Mouse (Mus musculus) gastrocnemius, postnatal 4 days (tissue): Measurements from ENCODE around the gene Vps16. TPM values are rescaled to one million over a fixed set of nuclear protein-coding genes. Genes with fewer than 3 reads are reported as not detected.
A peak's percentile ranks its signal among the peaks of the same experiment; 100 is the strongest.

ENCODE experiments used
- DNase-seq, 2 experiments: peaks; one replicate each; pipeline ENCODE4 v3.0.0; 2021 to 2022; ENCODE audit warnings: low spot score in 2 of 2, mixed read lengths in 2 of 2
- total RNA-seq, 2 experiments: library from RNA; stranded (reverse); gene quantifications; 2 replicates each; pipeline ENCODE4 v1.2.3; 2021

Vps16 gene
- total RNA-seq, 2 experiments from 2014 or later: 37.3 to 44.6 TPM

GRCm38 (mm10) chr2:130457871-130458270 lies 33.7 kb downstream of the Vps16 start:
- DNase-seq: no peak

- no peak for DNase-seq
These were observed 35.4 kb downstream of the Vps16 start for GRCm38 (mm10) chr2:130459576-130459975.

- no peak for DNase-seq
These were observed 37.3 kb downstream of the Vps16 start for GRCm38 (mm10) chr2:130461287-130462071.

- DNase-seq: no peak
These were observed 42.3 kb downstream of the Vps16 start for GRCm38 (mm10) chr2:130466438-130466837.

GRCm38 (mm10) chr2:130469366-130469765 lies 45.2 kb downstream of the Vps16 start:
- DNase-seq: no peak

GRCm38 (mm10) chr2:130469935-130470334 lies 45.8 kb downstream of the Vps16 start:
- DNase-seq: no peak

- no peak for DNase-seq
These were observed 48.9 kb downstream of the Vps16 start for GRCm38 (mm10) chr2:130472908-130473510.

GRCm38 (mm10) chr2:130475764-130476163 lies 51.6 kb downstream of the Vps16 start:
- DNase-seq: no peak

- DNase-seq: no peak
These were observed 52.6 kb downstream of the Vps16 start for GRCm38 (mm10) chr2:130476666-130477297.

- no peak for DNase-seq
These were observed 58.0 kb downstream of the Vps16 start for GRCm38 (mm10) chr2:130482177-130482576.

GRCm38 (mm10) chr2:130482700-130483099 lies 58.6 kb downstream of the Vps16 start:
- DNase-seq: no peak

GRCm38 (mm10) chr2:130484206-130484605 lies 60.1 kb downstream of the Vps16 start:
- no peak for DNase-seq

GRCm38 (mm10) chr2:130488002-130488401 lies 63.9 kb downstream of the Vps16 start:
- no peak for DNase-seq

GRCm38 (mm10) chr2:130488600-130488999 lies 64.5 kb downstream of the Vps16 start:
- DNase-seq: no peak

GRCm38 (mm10) chr2:130491162-130491561 lies 67.0 kb downstream of the Vps16 start:
- no peak for DNase-seq

GRCm38 (mm10) chr2:130491587-130491986 lies 67.4 kb downstream of the Vps16 start:
- peak in 1 of 2 experiments; percentile 27 for DNase-seq

Other genes starting within 250 kb of the Vps16 start
- 100 to 1,000 TPM; 188 to 199 TPM for gene Snrpb, start 244.9 kb upstream of the Vps16 start, total RNA-seq
- gene Tmc2, start 229.1 kb upstream of the Vps16 start, total RNA-seq: not detected
- 10 to 100 TPM; 66.9 to 84.6 TPM for gene Nop56, start 149.9 kb upstream of the Vps16 start, total RNA-seq
- 100 to 1,000 TPM; 282 to 290 TPM for gene Idh3b, start 139.8 kb upstream of the Vps16 start, total RNA-seq
- gene Ebf4, start 129.2 kb upstream of the Vps16 start, total RNA-seq: 1 to 10 TPM; 2.1 to 2.7 TPM
- gene Cpxm1, start 26.8 kb upstream of the Vps16 start, total RNA-seq: 10 to 100 TPM; 19.7 to 19.9 TPM
- not detected for gene Gm28372, start 19.1 kb upstream of the Vps16 start, total RNA-seq
- not detected for gene 1700020A23Rik, start 19.1 kb upstream of the Vps16 start, total RNA-seq
- not detected for gene Tmem239, start 17.9 kb upstream of the Vps16 start, total RNA-seq
- gene Pced1a, start 362 bp downstream of the Vps16 start, total RNA-seq: 10 to 100 TPM; 10.6 to 11.6 TPM
- gene Ptpra, start 25.9 kb downstream of the Vps16 start, total RNA-seq: 10 to 100 TPM; 73.2 to 74.7 TPM
- 10 to 100 TPM; 51.9 to 60.9 TPM for gene Mrps26, start 139.4 kb downstream of the Vps16 start, total RNA-seq
- not detected for gene Oxt, start 151.8 kb downstream of the Vps16 start, total RNA-seq
- gene Avp, start 158.2 kb downstream of the Vps16 start, total RNA-seq: not detected
- gene Fastkd5, start 205.7 kb downstream of the Vps16 start, total RNA-seq: 1 to 10 TPM; 7.3 to 8.2 TPM
- gene Ubox5, start 205.7 kb downstream of the Vps16 start, total RNA-seq: 1 to 10 TPM; 5.9 TPM
- 1 to 10 TPM; 5.8 to 6.2 TPM for gene Lzts3, start 218.5 kb downstream of the Vps16 start, total RNA-seq
- gene Ddrgk1, start 240.3 kb downstream of the Vps16 start, total RNA-seq: 10 to 100 TPM; 77.2 to 85.1 TPM
- 10 to 100 TPM; 21.5 to 22.8 TPM for gene Itpa, start 243.3 kb downstream of the Vps16 start, total RNA-seq